Mouse (Mus musculus): ENCODE data around the gene 1600014C10Rik.

1600014C10Rik gene

GRCm38 (mm10) chr7:38184418-38184745 is 1.4 kb downstream of the 1600014C10Rik start:
- no peak for DNase-seq (ENCODE audit: low spot score)

- DNase-seq (ENCODE audit: low spot score): no peak
These were observed 1.8 kb downstream of the 1600014C10Rik start for GRCm38 (mm10) chr7:38184786-38185185.

- no peak for DNase-seq (ENCODE audit: low spot score)
These were observed 3.8 kb downstream of the 1600014C10Rik start for GRCm38 (mm10) chr7:38186861-38187260.

GRCm38 (mm10) chr7:38187796-38188195 is 4.8 kb downstream of the 1600014C10Rik start:
- DNase-seq (ENCODE audit: low spot score): peak; percentile 46

- no peak for DNase-seq (ENCODE audit: low spot score)
These were observed 5.5 kb downstream of the 1600014C10Rik start for GRCm38 (mm10) chr7:38188281-38189075.

GRCm38 (mm10) chr7:38189136-38189982 is 6.3 kb downstream of the 1600014C10Rik start:
- DNase-seq (ENCODE audit: low spot score): peak; percentile 57

GRCm38 (mm10) chr7:38190056-38190835 is 7.2 kb downstream of the 1600014C10Rik start:
- DNase-seq (ENCODE audit: low spot score): no peak

- DNase-seq (ENCODE audit: low spot score): no peak
These were observed 8.1 kb downstream of the 1600014C10Rik start for GRCm38 (mm10) chr7:38191146-38191545.

- DNase-seq (ENCODE audit: low spot score): no peak
These were observed 8.6 kb downstream of the 1600014C10Rik start for GRCm38 (mm10) chr7:38191571-38191970.

- no peak for DNase-seq (ENCODE audit: low spot score)
These were observed 17.0 kb downstream of the 1600014C10Rik start for GRCm38 (mm10) chr7:38199907-38200605.

GRCm38 (mm10) chr7:38200606-38201289 is 17.7 kb downstream of the 1600014C10Rik start:
- DNase-seq (ENCODE audit: low spot score): peak; percentile 87

GRCm38 (mm10) chr7:38201290-38201658 is 18.3 kb downstream of the 1600014C10Rik start:
- no peak for DNase-seq (ENCODE audit: low spot score)

GRCm38 (mm10) chr7:38204314-38204713 is 21.3 kb downstream of the 1600014C10Rik start:
- no peak for DNase-seq (ENCODE audit: low spot score)

GRCm38 (mm10) chr7:38205801-38206200 is 22.8 kb downstream of the 1600014C10Rik start:
- DNase-seq (ENCODE audit: low spot score): no peak

- DNase-seq (ENCODE audit: low spot score): no peak
These were observed 23.5 kb downstream of the 1600014C10Rik start for GRCm38 (mm10) chr7:38206564-38206963.

GRCm38 (mm10) chr7:38208969-38209368 is 26.0 kb downstream of the 1600014C10Rik start:
- DNase-seq (ENCODE audit: low spot score): no peak

- DNase-seq (ENCODE audit: low spot score): no peak
These were observed 26.6 kb downstream of the 1600014C10Rik start for GRCm38 (mm10) chr7:38209478-38210152.

GRCm38 (mm10) chr7:38212651-38213062 is 29.6 kb downstream of the 1600014C10Rik start:
- no peak for DNase-seq (ENCODE audit: low spot score)

GRCm38 (mm10) chr7:38214473-38215214 is 31.6 kb downstream of the 1600014C10Rik start:
- DNase-seq (ENCODE audit: low spot score): no peak

- DNase-seq (ENCODE audit: low spot score): no peak
These were observed 32.3 kb downstream of the 1600014C10Rik start for GRCm38 (mm10) chr7:38215281-38215680.

All from urinary bladder, postnatal 14 days (tissue).